Mouse (Mus musculus): Measurements from ENCODE around the gene Grm1.

DNA sequence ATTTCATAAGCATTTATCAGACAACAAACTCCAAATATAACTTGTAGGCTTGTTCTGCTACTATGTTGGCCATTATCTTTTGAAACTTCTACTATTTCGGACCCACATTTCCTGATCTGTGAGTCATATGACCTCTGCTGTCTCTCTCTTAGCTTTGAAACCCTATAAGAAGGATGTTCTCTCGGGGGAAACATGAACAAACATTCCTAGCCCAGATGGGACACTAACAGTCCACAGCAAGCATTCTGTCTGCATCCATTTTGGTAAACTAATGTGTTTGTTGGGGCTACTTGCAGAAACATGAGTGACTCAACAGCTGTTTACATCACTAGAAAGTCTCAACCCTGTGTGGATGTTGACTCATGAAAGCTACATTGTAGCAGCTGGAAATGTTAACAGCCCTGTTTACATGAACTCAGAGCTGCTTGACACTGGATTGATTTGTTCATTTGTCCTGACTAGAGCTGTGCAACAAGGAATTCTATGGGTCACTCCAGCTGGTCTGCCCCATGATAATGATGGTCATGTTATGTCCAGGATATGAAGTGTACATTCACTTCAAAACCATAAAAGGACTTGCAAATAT is 267.4 kb downstream of the Grm1 start:
- TF ChIP-seq POLR2A (IDR thresholded peaks at IDR 0.05; ENCODE audit: low read depth, low read length) = no peak
- no peak for TF ChIP-seq CTCF (IDR thresholded peaks at IDR 0.05; ENCODE audit: extremely low read depth, insufficient read length, insufficient replicate concordance, low read depth, low read length)
